Comparison of ENCODE assay signal across 22 mouse cellular contexts in genomic region chr17:80434430-80434829, GRCm38 (mm10). TPM values are rescaled to one million over a fixed set of nuclear protein-coding genes. Genes with fewer than 3 reads are reported as not detected.
A peak's percentile ranks its signal among the peaks of the same experiment; 100 is the strongest.
DNase-seq lines count a peak whose midpoint lies in the region; ATAC-seq and TF ChIP-seq lines count a peak whose summit lies in the region.
"Had no signal": no experiment of that assay in that cellular context is flagged by ENCODE, and none has a peak within 500 bp of the region (broad histone marks: within the 10 kb centered on the region; RNA-seq: fewer than 3 reads in every experiment).

No protein-coding gene starts in this region.

- no peak for TF ChIP-seq CTCF in kidney, adult 2 months (conservative IDR thresholded peaks at IDR 0.05; ENCODE audit: insufficient read depth, insufficient read length, low read depth, low read length)
- TF ChIP-seq CTCF in layer of hippocampus, adult 2 months (conservative IDR thresholded peaks at IDR 0.05), result no peak

- H3K4me3 ChIP-seq in kidney, adult 2 months (ENCODE audit: insufficient read depth, low read depth, low read length), result peak overlapping the region; percentile 2; the same call in 1 of the 2 replicates
- H3K4me3 ChIP-seq in kidney, embryonic 16.5 days (ENCODE audit: low read length), result no peak overlapping the region
- H3K4me3 ChIP-seq in layer of hippocampus, adult 2 months, result peak overlapping the region; percentile 24; the same call in 1 of the 2 replicates
- H3K4me3 ChIP-seq: embryonic facial prominence, embryonic 12.5 days; forebrain, embryonic 15.5 days; heart, embryonic 10.5 days; hindbrain, embryonic 13.5 days had no signal

- WGBS in kidney, adult 2 months, result 73% methylated on average over 3 of the region's 3 CpGs
- WGBS in kidney, embryonic 16.5 days, result 44% methylated on average over 3 of the region's 3 CpGs

- no peak for ATAC-seq in kidney, embryonic 16.5 days (ENCODE audit: low FRiP score, low TSS enrichment)
- ATAC-seq: CD4-positive, CD25-positive, alpha-beta regulatory T cell, adult 4 months; forebrain, embryonic 15.5 days; hindbrain, postnatal 0 days had no signal

- peak; percentile 12 for DNase-seq in adrenal gland, postnatal 14 days
- no peak for DNase-seq in adrenal gland, adult 8-10 months
- DNase-seq in kidney, adult 2 months, result peak; percentile 16
- peak; percentile 19 to 32 for DNase-seq in layer of hippocampus, adult 2 months (ENCODE audit: low spot score in 2 of 2)
- DNase-seq in layer of hippocampus, postnatal 25 days (ENCODE audit: extremely low spot score in 1 of 2, low spot score in 1 of 2), result no peak
- DNase-seq in adipocyte (ENCODE audit: low spot score), result no peak
- DNase-seq: adrenal gland, postnatal 25 days; B cell, adult 2 months; cerebellum, adult 11 months; cerebellum, adult 8-10 months; cerebellum, postnatal 14 days; gastrocnemius, postnatal 36 days; heart, adult 11 months; heart, postnatal 10 days had no signal

- no peak overlapping the region for H3K4me2 ChIP-seq in kidney, embryonic 16.5 days (replicated peaks; ENCODE audit: low read depth, low read length)
- H3K4me2 ChIP-seq: embryonic facial prominence, embryonic 12.5 days; forebrain, embryonic 15.5 days; hindbrain, embryonic 13.5 days had no signal

- H3K4me1 ChIP-seq in kidney, adult 2 months (ENCODE audit: control insufficient read depth, insufficient read depth, low read length), result no peaks in the 10 kb centered on the region; the same call in 1 of the 2 replicates
- H3K4me1 ChIP-seq in kidney, embryonic 16.5 days (ENCODE audit: insufficient read depth, low read length), result no peaks in the 10 kb centered on the region; the same call in 1 of the 2 replicates
- H3K4me1 ChIP-seq: embryonic facial prominence, embryonic 12.5 days; forebrain, embryonic 15.5 days; heart, embryonic 10.5 days; hindbrain, embryonic 13.5 days had no signal

- no peaks in the 10 kb centered on the region for H3K9me3 ChIP-seq in kidney, embryonic 16.5 days (ENCODE audit: low read length)
- H3K9me3 ChIP-seq: embryonic facial prominence, embryonic 12.5 days; forebrain, embryonic 15.5 days; G1E; heart, embryonic 10.5 days; hindbrain, embryonic 13.5 days had no signal

- no peak overlapping the region for H3K9ac ChIP-seq in kidney, embryonic 16.5 days (replicated peaks; ENCODE audit: low read length)
- H3K9ac ChIP-seq: embryonic facial prominence, embryonic 12.5 days; forebrain, embryonic 15.5 days; hindbrain, embryonic 13.5 days had no signal

- no peak for TF ChIP-seq POLR2A in kidney, adult 2 months (IDR thresholded peaks at IDR 0.05; ENCODE audit: low read depth, low read length)

- no peaks in the 10 kb centered on the region for H3K27me3 ChIP-seq in kidney, adult 2 months (replicated peaks; ENCODE audit: control insufficient read depth, insufficient read depth, low read length)
- H3K27me3 ChIP-seq in kidney, embryonic 16.5 days (ENCODE audit: insufficient read depth, low read length), result no peaks in the 10 kb centered on the region
- H3K27me3 ChIP-seq: embryonic facial prominence, embryonic 12.5 days; forebrain, embryonic 15.5 days; hindbrain, embryonic 13.5 days had no signal

- H3K36me3 ChIP-seq in kidney, adult 2 months (ENCODE audit: control insufficient read depth, insufficient read depth, low read length), result peaks cover 4% of the 10 kb centered on the region; the same call in 1 of the 2 replicates
- peaks cover 21% of the 10 kb centered on the region for H3K36me3 ChIP-seq in kidney, embryonic 16.5 days (ENCODE audit: insufficient read depth, low read length)

- H3K27ac ChIP-seq in kidney, adult 2 months (ENCODE audit: insufficient read depth, low read depth, low read length), result no peak overlapping the region
- H3K27ac ChIP-seq in kidney, embryonic 16.5 days (ENCODE audit: low read length), result no peak overlapping the region
- peak overlapping the region; percentile 43 for H3K27ac ChIP-seq in layer of hippocampus, adult 2 months
- H3K27ac ChIP-seq: embryonic facial prominence, embryonic 12.5 days; forebrain, embryonic 15.5 days; heart, embryonic 10.5 days; hindbrain, embryonic 13.5 days; hindbrain, postnatal 0 days had no signal

RNA-seq across cellular contexts. Expression of gene Sos1, which starts 45.8 kb away (rescaled TPM):
- total RNA-seq in adrenal gland, postnatal 14 days (2021), result 24.3 and 24.5 TPM in 2 replicates
- 10 to 100 TPM; 27.2 to 34.2 (median 32.0) TPM for total RNA-seq in adrenal gland, adult 8-10 months (2022)
- 3.7 and 4.9 TPM in 2 replicates for polyA plus RNA-seq in kidney, adult 2 months (2012; rRNA removed)
- 3.9 and 4.6 TPM in 2 replicates for polyA plus RNA-seq in kidney, embryonic 16.5 days (2015; fragmentation: Nextera tagmentation; extraction: Ambion mirVana)
- total RNA-seq in layer of hippocampus, adult 2 months (2021), result 10 to 100 TPM; 35.2 to 36.8 TPM
- total RNA-seq in layer of hippocampus, postnatal 25 days (2021), result 10 to 100 TPM; 31.6 to 34.3 TPM

Comparison
In these comparisons a context has a peak if more than half of its experiments do, and no peak if none do; other contexts are left out.
1. DNase-seq: peak in adrenal gland, postnatal 14 days (single experiment), kidney, adult 2 months (single experiment) and layer of hippocampus, adult 2 months (2 of 2); none in adrenal gland, adult 8-10 months (single experiment), layer of hippocampus, postnatal 25 days (0 of 2) and adipocyte (single experiment).